Mouse (Mus musculus) frontal cortex, postnatal 25 days (tissue): ENCODE results near the gene Btbd9.
"Not testable (repeated sequence)": the region's sequence is repeated elsewhere in the genome, so short reads cannot be mapped to it uniquely, and the experiment has no call there.

Experiments used
- DNase-seq, 2 experiments: peaks; one replicate each; pipeline ENCODE4 v3.0.0; 2022; ENCODE audit warnings: low spot score in 2 of 2

Gene Btbd9

GRCm38 (mm10) chr17:30558623-30559022 lies 17.7 kb downstream of the Btbd9 start:
- no peak for DNase-seq

- DNase-seq: no peak
Observed at GRCm38 (mm10) chr17:30556512-30556911, 19.8 kb downstream of the Btbd9 start.

GRCm38 (mm10) chr17:30553027-30553937 lies 23.0 kb downstream of the Btbd9 start:
- DNase-seq: no peak

GRCm38 (mm10) chr17:30550774-30551107 lies 25.5 kb downstream of the Btbd9 start:
- DNase-seq: no peak

GRCm38 (mm10) chr17:30549899-30550773 lies 26.2 kb downstream of the Btbd9 start:
- no peak for DNase-seq

- DNase-seq: no peak
Observed at GRCm38 (mm10) chr17:30539098-30539497, 37.2 kb downstream of the Btbd9 start.

- DNase-seq: no peak
Observed at GRCm38 (mm10) chr17:30536651-30537050, 39.6 kb downstream of the Btbd9 start.

- DNase-seq: no peak
Observed at GRCm38 (mm10) chr17:30533098-30533497, 43.2 kb downstream of the Btbd9 start.

- DNase-seq: no peak
Observed at GRCm38 (mm10) chr17:30530542-30530940, 45.7 kb downstream of the Btbd9 start.

- no peak for DNase-seq
Observed at GRCm38 (mm10) chr17:30529632-30530541, 46.4 kb downstream of the Btbd9 start.

- no peak for DNase-seq
Observed at GRCm38 (mm10) chr17:30525405-30526295, 50.6 kb downstream of the Btbd9 start.

- peak in 1 of 2 experiments; percentile 57 for DNase-seq
Observed at GRCm38 (mm10) chr17:30524451-30524850, 51.8 kb downstream of the Btbd9 start.

GRCm38 (mm10) chr17:30523783-30524182 lies 52.5 kb downstream of the Btbd9 start:
- DNase-seq: no peak

- DNase-seq: no peak
Observed at GRCm38 (mm10) chr17:30522406-30523078, 53.7 kb downstream of the Btbd9 start.

GRCm38 (mm10) chr17:30519172-30519512 lies 57.1 kb downstream of the Btbd9 start:
- DNase-seq: not testable (repeated sequence)

- no peak for DNase-seq
Observed at GRCm38 (mm10) chr17:30518431-30519171, 57.7 kb downstream of the Btbd9 start.

- DNase-seq: no peak
Observed at GRCm38 (mm10) chr17:30516580-30517340, 59.5 kb downstream of the Btbd9 start.

- no peak for DNase-seq
Observed at GRCm38 (mm10) chr17:30515401-30515800, 60.9 kb downstream of the Btbd9 start.

- DNase-seq: no peak
Observed at GRCm38 (mm10) chr17:30513034-30513433, 63.3 kb downstream of the Btbd9 start.
